Mouse (Mus musculus) limb, embryonic 14.5 days (tissue): ENCODE results near the gene Iqcf1. TPM values are rescaled to one million over a fixed set of nuclear protein-coding genes. Genes with fewer than 3 reads are reported as not detected.

Source experiments
- ATAC-seq: fragments of 200-750 bp; cut with Nextera tagmentation; 2 replicates; pipeline ENCODE4 v1.8.0; 2017; ENCODE audit warnings: low read depth, moderate number of reproducible peaks, moderate TSS enrichment; ENCODE audit not compliant: low FRiP score
- DNase-seq: peaks from one replicate; pipeline ENCODE4 v3.0.0-alpha.2; 2015; ENCODE audit warnings: low spot score
- H3K27ac ChIP-seq: fragments of 300-500 bp; sonication (generic); replicated peaks from 2 replicates; pipeline ENCODE4 v1.5.1; 2014; ENCODE audit warnings: low read depth, mild to moderate bottlenecking, low read length, moderate library complexity, mixed read lengths
- H3K27me3 ChIP-seq: fragments of 300-500 bp; sonication (generic); 2 replicates; pipeline ENCODE4 v1.6.1; 2014; ENCODE audit warnings: low read length, mixed read lengths; ENCODE audit not compliant: control insufficient read depth, insufficient read depth
- H3K36me3 ChIP-seq: fragments of 300-500 bp; sonication (generic); 2 replicates; pipeline ENCODE4 v1.6.1; 2014; ENCODE audit warnings: mild to moderate bottlenecking, low read length, moderate library complexity, mixed read lengths; ENCODE audit not compliant: control insufficient read depth, insufficient read depth
- H3K4me1 ChIP-seq: fragments of 300-500 bp; sonication (generic); 2 replicates; pipeline ENCODE4 v1.6.1; 2014; ENCODE audit warnings: antibody characterized with exemption, low read length, mixed read lengths; ENCODE audit not compliant: control insufficient read depth, insufficient read depth
- H3K4me2 ChIP-seq: fragments of 300-500 bp; sonication (generic); replicated peaks from 2 replicates; pipeline ENCODE4 v1.6.1; 2014; ENCODE audit warnings: low read depth, mild to moderate bottlenecking, low read length, moderate library complexity; ENCODE audit not compliant: severe bottlenecking
- H3K4me3 ChIP-seq: fragments of 300-500 bp; sonication (generic); replicated peaks from 2 replicates; pipeline ENCODE4 v1.5.1; 2014; ENCODE audit warnings: low read length
- H3K9ac ChIP-seq: fragments of 300-500 bp; sonication (generic); 2 replicates; pipeline ENCODE4 v1.6.1; 2014; ENCODE audit warnings: mild to moderate bottlenecking, low read depth, low read length, moderate library complexity; ENCODE audit not compliant: severe bottlenecking
- H3K9me3 ChIP-seq: fragments of 300-500 bp; sonication (generic); 2 replicates; pipeline ENCODE4 v1.6.1; 2016; ENCODE audit warnings: low read length; ENCODE audit not compliant: control insufficient read depth
- POLR2A ChIP-seq: fragments of 200-500 bp; IDR thresholded peaks from 2 replicates; pipeline ENCODE4 v1.8.0; 2012; ENCODE audit warnings: inconsistent platforms, mild to moderate bottlenecking, moderate library complexity, borderline replicate concordance; ENCODE audit not compliant: insufficient read depth, insufficient read length; ENCODE audit errors: extremely low read depth
- WGBS: fragments of 180-500 bp; shearing (Covaris S2); extraction: QIAGEN DNeasy Blood & Tissue Kit; methylation state at CpG from one replicate; pipeline ENCODE4 v1.1.7; 2014; 5-methylcytosine and 5-hydroxymethylcytosine counted together
- polyA plus RNA-seq, 2 experiments: library from polyadenylated mRNA; depleted of rRNA in 1 of 2; stranded (reverse) in 1 of 2; unstranded in 1 of 2; fragments of >200 nt; fragmentation: Nextera tagmentation in 1 of 2; extraction: Ambion mirVana in 1 of 2; gene quantifications; 2 replicates each; pipeline versions ENCODE4 v1.2.1 to v1.2.3; 2012 to 2014

Iqcf1 gene
- polyA plus RNA-seq, 2 experiments = not detected

- no peak for TF ChIP-seq POLR2A
- DNase-seq (no peak), ATAC-seq (no peak)
- H3K4me2 ChIP-seq = peak within 1 kb of the TSS; percentile 99
- peaks cover 5% of the 10 kb centered on the region for H3K4me1 ChIP-seq
- no peaks in the 10 kb centered on the region for H3K9me3 ChIP-seq
- H3K27me3 ChIP-seq = no peaks in the 10 kb centered on the region
- 0 out of 2 replicates have a peak within 1 kb of the TSS, but pooled peaks have one; percentile 3 for H3K27ac ChIP-seq
- peak within 1 kb of the TSS; percentile 76 for H3K9ac ChIP-seq
- WGBS = 25% methylated on average over 25 of the region's 26 CpGs
- peaks cover 33% of the 10 kb centered on the region for H3K36me3 ChIP-seq
- H3K4me3 ChIP-seq = peak within 1 kb of the TSS; percentile 58
Measured at GRCm38 (mm10) chr9:106465571-106466200, 34.1 kb upstream of the Iqcf1 start, which contains the start of gene Gpr62. Gene Gpr62 (minus strand): TSS chr9:106465938.

DNA sequence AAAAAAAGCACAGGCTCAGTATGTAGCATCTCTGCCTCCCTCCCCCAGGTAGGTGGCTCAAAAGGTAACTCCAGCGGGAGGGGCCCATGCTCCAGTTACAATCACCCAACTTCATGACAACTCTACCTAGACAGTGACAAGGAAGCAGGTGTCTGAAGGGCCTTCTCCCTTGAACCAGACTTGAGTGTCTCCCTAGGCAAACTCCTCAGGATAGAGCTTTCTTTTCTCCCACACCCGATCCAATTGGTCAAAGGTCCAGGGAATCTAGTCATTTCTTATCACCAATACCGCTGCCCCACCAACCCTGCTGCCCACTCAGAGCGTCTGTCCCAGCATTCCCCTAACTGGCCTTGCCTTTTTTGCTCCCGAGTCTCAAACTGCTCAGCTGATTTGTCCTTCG, 33.0 kb upstream of the Iqcf1 start:
- H3K4me2 ChIP-seq = no peak overlapping the region
- H3K36me3 ChIP-seq = peaks cover 25% of the 10 kb centered on the region
- WGBS = 90% methylated on average over 6 of the region's 6 CpGs
- DNase-seq = no peak
- H3K4me1 ChIP-seq = peaks cover 5% of the 10 kb centered on the region
- no peaks in the 10 kb centered on the region for H3K27me3 ChIP-seq
- no peak overlapping the region for H3K4me3 ChIP-seq
- TF ChIP-seq POLR2A = no peak
- no peak overlapping the region for H3K27ac ChIP-seq
- no peak for ATAC-seq
- H3K9me3 ChIP-seq = no peaks in the 10 kb centered on the region
- H3K9ac ChIP-seq = no peak overlapping the region

DNA sequence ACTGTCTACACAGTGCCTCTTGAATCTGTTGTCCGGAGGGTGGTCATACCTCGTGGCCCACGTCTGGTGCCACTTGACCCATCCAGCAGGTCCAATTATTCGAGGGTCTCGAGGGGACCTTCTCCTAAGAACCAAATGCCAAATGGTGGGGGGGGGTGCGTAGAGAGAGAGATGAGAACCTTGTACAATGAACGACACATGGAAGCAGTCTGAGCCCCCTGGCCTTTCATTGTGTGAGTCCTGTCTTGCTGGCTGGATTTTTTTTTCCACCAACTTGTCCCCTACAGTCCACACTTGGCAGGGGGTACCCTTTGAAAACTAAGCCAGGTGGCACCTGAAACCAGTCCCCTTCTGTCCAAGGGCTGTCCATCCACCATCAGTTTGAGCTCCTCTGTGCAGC, 32.0 kb upstream of the Iqcf1 start:
- WGBS = 85% methylated on average over 7 of the region's 7 CpGs
- Histone ChIP-seq H3K9me3 (no peaks in the 10 kb centered on the region), H3K4me3 (no peak overlapping the region), H3K27me3 (no peaks in the 10 kb centered on the region), H3K36me3 (peaks cover 16% of the 10 kb centered on the region), H3K27ac (no peak overlapping the region), H3K4me2 (no peak overlapping the region), H3K4me1 (peaks cover 5% of the 10 kb centered on the region), H3K9ac (no peak overlapping the region)
- ATAC-seq (no peak), DNase-seq (no peak)
- TF ChIP-seq POLR2A = no peak

GRCm38 (mm10) chr9:106469317-106469716, 30.4 kb upstream of the Iqcf1 start:
- H3K4me3 ChIP-seq = no peak overlapping the region
- H3K27me3 ChIP-seq = no peaks in the 10 kb centered on the region
- H3K4me2 ChIP-seq = no peak overlapping the region
- WGBS = 61% methylated on average over 6 of the region's 6 CpGs
- DNase-seq (no peak), ATAC-seq (no peak)
- peaks cover 5% of the 10 kb centered on the region for H3K4me1 ChIP-seq
- no peak overlapping the region for H3K27ac ChIP-seq
- no peaks in the 10 kb centered on the region for H3K9me3 ChIP-seq
- 0 out of 2 replicates have a peak, but pooled peaks cover 2% of the 10 kb centered on the region for H3K36me3 ChIP-seq
- no peak overlapping the region for H3K9ac ChIP-seq
- TF ChIP-seq POLR2A = no peak

- H3K4me1 ChIP-seq = peaks cover 7% of the 10 kb centered on the region
- no peak overlapping the region for H3K9ac ChIP-seq
- H3K36me3 ChIP-seq = no peaks in the 10 kb centered on the region
- H3K4me2 ChIP-seq = no peak overlapping the region
- no peak for ATAC-seq
- no peak overlapping the region for H3K4me3 ChIP-seq
- no peak for DNase-seq
- no peaks in the 10 kb centered on the region for H3K9me3 ChIP-seq
- TF ChIP-seq POLR2A = no peak
- H3K27me3 ChIP-seq = no peaks in the 10 kb centered on the region
- no peak overlapping the region for H3K27ac ChIP-seq
- WGBS = 64% methylated on average over 9 of the region's 9 CpGs
Measured at GRCm38 (mm10) chr9:106469776-106470175, 30.0 kb upstream of the Iqcf1 start.
